Mouse (Mus musculus) monocyte, adult 5-6 weeks (primary cell): ENCODE measurements around the gene Esp16. TPM values are rescaled to one million over a fixed set of nuclear protein-coding genes. Genes with fewer than 3 reads are reported as not detected.
"Not testable (repeated sequence)": the region's sequence is repeated elsewhere in the genome, so short reads cannot be mapped to it uniquely, and the experiment has no call there.

Experiments
- ATAC-seq: fragments of 153-309, 156-312 bp; replicated peaks from 2 replicates; pipeline ENCODE4 v1.8.0; 2017; ENCODE audit warnings: mild to moderate bottlenecking; ENCODE audit not compliant: low TSS enrichment, insufficient number of reproducible peaks, severe bottlenecking, poor library complexity, low FRiP score
- total RNA-seq: library from RNA; stranded (forward); fragments of 200-1000, 200-491, 200-594 nt; gene quantifications from 3 replicates; pipeline ENCODE4 v1.2.3, GENCODE M21; 2017

Gene Esp16
- total RNA-seq = not detected in 3 replicates

DNA sequence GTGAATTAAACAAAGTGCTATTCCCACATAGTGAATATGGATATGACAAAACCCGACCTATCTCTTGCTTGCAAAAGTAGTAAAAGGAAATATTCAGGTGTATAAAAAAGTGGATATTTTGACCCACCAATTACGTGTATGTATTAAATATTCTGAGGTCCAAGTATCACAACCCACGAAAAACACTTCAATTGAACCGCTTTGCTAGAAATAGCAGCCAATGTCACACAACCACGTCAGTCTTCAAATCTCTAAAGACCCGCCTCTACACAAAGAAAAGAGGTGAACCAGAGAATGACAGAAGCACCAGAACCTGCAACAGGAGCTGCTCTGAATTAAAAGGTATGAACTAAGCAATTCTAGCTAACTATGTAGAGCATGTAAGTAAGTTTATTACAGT lies at the start of gene Esp16:
TSS of gene Esp16 (plus strand) at position 301 of the 400 bp plus-strand sequence.
- not testable (repeated sequence) for ATAC-seq

DNA sequence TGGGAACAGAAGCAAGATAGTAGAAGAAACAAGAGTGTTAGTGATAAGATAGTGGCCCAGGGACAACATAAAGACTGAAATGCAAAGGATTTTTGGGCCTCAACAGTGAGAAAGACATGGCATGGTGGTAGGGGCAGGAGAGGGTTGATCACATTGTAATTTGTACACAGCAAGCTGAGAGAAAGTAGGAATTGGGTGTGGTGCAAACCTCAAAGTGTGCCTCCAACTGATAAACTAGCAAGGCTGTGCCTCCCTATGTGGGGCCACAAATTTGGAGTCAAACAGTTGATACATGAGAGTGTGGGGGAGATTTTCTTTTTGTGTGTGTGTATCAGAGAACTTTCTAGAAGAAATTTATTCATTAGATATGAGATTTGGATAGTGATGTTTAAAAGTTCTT lies 37.9 kb upstream of the Esp16 start:
- ATAC-seq = not testable (repeated sequence)

Other genes with a start within 250 kb of the Esp16 start
- not detected in 3 replicates for gene Esp18, start 129.8 kb upstream of the Esp16 start, total RNA-seq
- gene Esp15, start 104.8 kb downstream of the Esp16 start, total RNA-seq = not detected in 3 replicates